Mouse (Mus musculus) c-Kit-positive CD71-negative TER-119-negative erythroid progenitor cells, embryonic 14.5 days (primary cell): ENCODE results near the gene Hist1h4i.

Experiments used
- DNase-seq: peaks from one replicate; pipeline ENCODE4 v3.0.0-alpha.2; 2013; ENCODE audit warnings: low read depth

Hist1h4i gene

GRCm38 (mm10) chr13:22008707-22009106 is 32.5 kb downstream of the Hist1h4i start:
- DNase-seq = no peak

DNA sequence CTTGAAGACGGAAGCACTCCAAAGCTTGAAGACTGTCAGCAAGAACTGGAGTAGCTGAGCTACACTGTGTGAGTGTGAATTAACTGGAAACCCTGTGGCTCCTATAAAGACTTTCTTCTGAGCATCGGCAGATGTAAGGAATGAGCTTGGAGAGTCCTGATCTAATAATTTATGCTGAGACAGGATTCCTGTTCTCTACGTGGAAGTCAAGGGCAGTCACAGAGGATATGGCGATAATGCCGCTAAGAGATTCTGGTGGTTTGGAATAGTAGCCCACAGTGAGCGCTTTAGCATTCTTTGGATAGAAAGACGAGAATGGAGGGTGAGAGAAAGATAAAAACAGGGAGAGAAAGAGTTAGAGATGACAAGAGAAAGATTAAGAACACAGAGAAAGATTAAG is 33.3 kb downstream of the Hist1h4i start:
- no peak for DNase-seq

GRCm38 (mm10) chr13:22007121-22007510 is 34.0 kb downstream of the Hist1h4i start:
- DNase-seq = no peak

DNA sequence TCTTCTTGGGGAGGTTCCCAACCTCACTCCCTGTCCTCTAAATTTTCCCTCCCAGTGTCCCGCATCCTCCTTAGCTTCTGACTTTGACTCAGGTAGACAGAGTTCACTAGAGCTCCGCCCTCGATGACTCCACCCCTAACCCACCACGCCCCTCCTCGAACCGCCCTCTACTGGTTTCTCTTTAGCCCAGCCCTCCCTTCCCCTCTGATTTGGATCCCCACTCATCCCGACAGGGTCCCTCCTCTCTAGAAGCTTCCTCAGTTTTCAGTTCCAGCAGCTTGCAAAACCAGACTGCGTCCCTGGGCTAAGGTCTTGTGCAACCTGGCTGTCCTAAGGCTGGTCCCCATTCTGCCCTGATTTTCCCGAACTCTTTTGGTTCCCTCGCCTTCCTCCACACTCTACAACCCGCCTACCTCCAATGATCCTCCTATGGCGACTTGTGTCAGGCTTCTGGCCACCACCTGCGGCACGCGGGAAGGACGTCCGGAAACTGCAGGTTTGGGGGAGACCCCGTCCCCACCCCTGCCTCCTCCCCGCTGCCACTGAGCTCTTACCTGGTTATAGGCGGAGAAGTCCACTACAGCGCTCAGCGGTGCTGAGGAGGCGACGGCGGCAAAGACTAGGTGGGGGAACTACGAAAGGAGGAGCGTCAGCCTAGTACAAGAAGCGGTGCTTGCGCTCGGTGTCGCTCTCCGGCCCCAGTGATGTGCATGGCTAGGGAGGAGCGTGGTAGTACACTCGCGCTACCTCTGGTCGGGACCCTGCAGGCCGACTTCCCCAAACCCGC is 34.6 kb downstream of the Hist1h4i start:
- no peak for DNase-seq

DNA sequence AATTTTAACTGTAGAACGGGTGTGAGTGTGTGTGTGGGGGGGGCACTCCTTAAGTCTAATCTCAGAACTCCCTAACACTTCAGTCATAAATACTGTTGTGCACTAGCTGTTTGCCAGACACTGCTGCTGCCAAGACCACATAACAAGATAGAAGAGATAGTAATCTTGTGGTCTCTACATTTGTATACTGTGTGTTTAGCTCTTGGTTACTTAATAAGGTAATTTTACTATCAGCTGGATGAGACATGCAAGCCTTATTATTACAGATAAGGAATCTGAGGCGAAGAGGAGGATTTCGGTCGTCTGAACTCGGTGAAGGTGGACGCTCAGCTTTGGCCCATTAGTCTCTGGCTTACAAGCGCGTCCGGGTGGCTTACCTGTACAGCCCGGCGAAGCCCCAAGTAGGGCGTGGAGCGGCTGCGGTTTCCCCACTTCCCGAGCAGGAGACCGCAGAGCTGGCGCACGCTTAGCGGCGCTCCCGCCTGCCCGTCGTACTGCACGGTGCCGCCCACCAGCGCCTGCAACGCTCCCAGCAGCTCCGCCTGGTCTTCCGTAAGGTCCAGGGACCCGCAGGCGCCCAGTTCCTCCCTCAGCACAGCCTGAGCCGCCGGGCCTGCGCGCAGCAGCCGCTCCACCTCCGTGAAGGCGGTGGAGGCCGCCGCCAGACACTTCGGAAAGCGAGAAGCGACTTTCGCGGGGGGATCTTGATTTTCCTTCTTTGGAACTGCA is 35.4 kb downstream of the Hist1h4i start:
- DNase-seq = no peak

- no peak for DNase-seq
Observed at GRCm38 (mm10) chr13:22001823-22002222, 39.3 kb downstream of the Hist1h4i start.

GRCm38 (mm10) chr13:22001346-22001745 is 39.8 kb downstream of the Hist1h4i start:
- no peak for DNase-seq

GRCm38 (mm10) chr13:21999147-21999546 is 42.0 kb downstream of the Hist1h4i start:
- DNase-seq = no peak

- no peak for DNase-seq
Observed at GRCm38 (mm10) chr13:21998412-21998811, 42.8 kb downstream of the Hist1h4i start.

DNA sequence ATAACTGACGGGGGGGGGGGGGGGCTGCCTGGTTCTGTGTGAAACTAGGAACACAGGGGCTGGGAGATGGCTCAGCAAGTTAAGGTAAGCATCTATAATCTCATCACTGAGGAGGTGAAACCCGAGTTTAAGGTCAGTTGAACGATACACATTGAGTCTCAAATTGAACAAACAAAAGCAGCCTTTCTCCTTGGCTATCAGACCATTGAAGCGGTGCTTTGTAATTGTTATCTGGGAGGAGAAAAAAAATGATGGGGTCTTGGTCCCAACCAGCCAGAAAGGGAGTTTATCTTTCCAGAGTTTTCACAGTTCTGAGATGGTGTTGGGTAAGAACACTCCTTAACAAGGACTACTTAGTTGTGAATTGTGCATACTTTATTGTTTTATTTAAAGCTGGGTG is 43.3 kb downstream of the Hist1h4i start:
- DNase-seq = no peak

- DNase-seq = no peak
Observed at GRCm38 (mm10) chr13:21997201-21997820, 43.9 kb downstream of the Hist1h4i start.

DNA sequence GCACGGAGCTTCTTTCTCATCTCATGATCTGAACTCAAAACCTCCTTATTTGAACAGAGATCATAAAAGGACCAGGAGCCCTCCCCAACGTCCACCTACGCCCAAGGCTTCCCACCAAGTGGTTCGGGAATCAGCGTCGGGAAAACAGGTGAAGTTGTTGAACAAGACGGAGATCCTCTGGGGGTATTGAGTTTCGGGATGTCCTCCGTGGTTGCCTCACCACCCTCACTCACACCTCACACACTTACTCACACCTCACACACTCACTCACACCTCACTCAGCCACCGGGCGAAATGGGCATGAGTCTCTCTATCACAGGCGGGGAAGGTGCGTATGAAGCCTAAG is 44.3 kb downstream of the Hist1h4i start:
- DNase-seq = no peak

GRCm38 (mm10) chr13:21996101-21996839 is 44.9 kb downstream of the Hist1h4i start:
- no peak for DNase-seq

- DNase-seq = no peak
Observed at GRCm38 (mm10) chr13:21995331-21995914, 45.7 kb downstream of the Hist1h4i start.

DNA sequence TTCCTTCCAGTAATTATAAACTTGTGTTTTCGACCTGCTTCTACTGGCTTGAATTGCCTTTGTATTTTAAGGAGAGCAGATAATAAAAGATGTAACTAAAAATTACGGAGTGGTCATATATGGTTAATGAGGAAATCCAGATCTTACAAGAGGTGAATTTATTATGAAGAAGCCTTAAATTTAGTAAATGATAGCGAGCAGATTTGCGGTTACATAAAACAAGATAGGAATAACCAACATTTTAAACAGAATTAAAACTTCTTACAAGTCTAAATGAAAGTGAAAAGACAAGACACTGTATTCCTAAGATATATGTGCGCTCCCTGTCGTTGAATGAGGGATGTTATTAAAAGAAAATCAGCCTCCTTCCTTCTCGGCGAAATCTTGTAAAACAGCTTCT is 46.3 kb downstream of the Hist1h4i start:
- DNase-seq = no peak

DNA sequence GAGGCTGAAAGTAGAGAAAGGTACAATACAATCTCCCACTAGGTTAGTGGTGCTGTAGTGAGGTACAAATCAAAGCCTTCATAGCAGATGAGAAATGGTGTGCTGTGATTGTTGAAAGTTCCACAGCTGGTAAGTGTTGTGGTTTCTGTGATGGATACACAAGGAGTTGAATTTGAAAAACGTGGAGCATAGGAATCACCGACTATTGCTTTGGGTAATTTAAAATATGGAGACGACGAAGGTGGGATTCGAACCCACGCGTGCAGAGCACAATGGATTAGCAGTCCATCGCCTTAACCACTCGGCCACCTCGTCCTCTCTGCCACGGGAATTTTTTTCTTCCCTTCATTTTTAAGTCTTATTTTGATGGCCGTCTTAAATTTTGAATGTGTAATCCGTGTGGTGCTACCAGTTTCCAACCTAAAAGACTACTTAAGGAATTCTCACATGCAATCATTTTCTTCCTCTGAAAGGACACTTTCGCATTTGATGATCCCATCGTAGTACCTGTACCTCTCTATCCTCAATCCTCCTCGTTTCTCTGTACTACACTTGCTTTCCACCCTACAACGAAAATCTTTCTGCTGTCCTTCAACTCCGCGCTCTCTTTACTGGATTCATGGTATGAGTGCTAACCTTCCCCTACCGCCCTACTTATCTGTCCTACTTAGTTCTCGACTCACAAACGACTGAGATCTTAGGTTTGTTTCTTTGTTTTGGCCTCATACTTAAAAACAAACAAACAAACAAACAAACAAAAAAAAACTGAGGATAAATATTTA is 47.0 kb downstream of the Hist1h4i start:
- no peak for DNase-seq

DNA sequence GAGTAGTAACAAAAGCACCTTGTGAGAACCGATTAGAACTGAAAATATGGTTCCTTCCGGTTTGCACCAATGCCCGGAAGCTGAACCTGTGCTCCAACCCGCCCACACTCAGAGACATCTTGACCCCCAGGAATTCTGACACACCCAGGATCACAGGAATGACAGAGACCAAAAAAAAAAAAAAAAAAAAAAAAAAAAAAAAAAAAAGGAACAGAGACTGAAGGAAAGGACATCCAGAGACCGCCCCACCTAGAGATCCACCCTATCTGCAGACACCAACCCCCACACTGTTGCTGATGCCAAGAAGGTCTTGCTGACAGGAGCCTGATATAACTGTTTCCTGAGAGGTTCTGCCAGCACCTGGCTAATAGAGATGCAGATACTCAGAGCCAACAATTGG is 48.6 kb downstream of the Hist1h4i start:
- no peak for DNase-seq
